Mouse (Mus musculus) CD4-positive naive resting alpha-beta T cell, adult 57 days (primary cell): ENCODE measurements around the gene Olfr353. TPM values are rescaled to one million over a fixed set of nuclear protein-coding genes. Genes with fewer than 3 reads are reported as not detected.

Experiments
- total RNA-seq: library from RNA; stranded (reverse); gene quantifications from one replicate; pipeline ENCODE4 v1.2.4, GENCODE M21; 2023

The Olfr353 gene
- not detected for total RNA-seq

GRCm38 (mm10) chr2:36892836-36893235, at the start of gene Olfr353:
Gene Olfr353 (minus strand): TSS chr2:36892936.

GRCm38 (mm10) chr2:36936821-36937220, 44.1 kb upstream of the Olfr353 start, which contains the start of gene Olfr356:
Gene Olfr356 (plus strand): TSS chr2:36937121.

GRCm38 (mm10) chr2:36928797-36929196, 36.1 kb upstream of the Olfr353 start, which contains the start of gene Olfr355:
Gene Olfr355 (minus strand): TSS chr2:36928897.

GRCm38 (mm10) chr2:36905380-36905779, 12.6 kb upstream of the Olfr353 start, which contains the start of gene Olfr354:
Gene Olfr354 (plus strand): TSS chr2:36905680.

GRCm38 (mm10) chr2:36868160-36868559, 24.6 kb downstream of the Olfr353 start, which contains the start of gene Olfr352:
Gene Olfr352 (plus strand): TSS chr2:36868460.

GRCm38 (mm10) chr2:36862560-36862959, 30.2 kb downstream of the Olfr353 start, which contains the start of gene Olfr351:
Gene Olfr351 (minus strand): TSS chr2:36862660.

GRCm38 (mm10) chr2:36846010-36846409, 46.7 kb downstream of the Olfr353 start, which contains the start of gene Olfr350:
Gene Olfr350 (plus strand): TSS chr2:36846310.

Other genes starting within 250 kb of the Olfr353 start
- gene Olfr346, start 207.1 kb downstream of the Olfr353 start, total RNA-seq = not detected
- not detected for gene Olfr347, start 161.0 kb downstream of the Olfr353 start, total RNA-seq
- gene Olfr348, start 108.7 kb downstream of the Olfr353 start, total RNA-seq = not detected
- gene Olfr50, start 102.4 kb downstream of the Olfr353 start, total RNA-seq = not detected
- gene Olfr3, start 75.9 kb downstream of the Olfr353 start, total RNA-seq = not detected
- not detected for gene Olfr350, start 46.6 kb downstream of the Olfr353 start, total RNA-seq
- not detected for gene Olfr351, start 30.3 kb downstream of the Olfr353 start, total RNA-seq
- gene Olfr352, start 24.5 kb downstream of the Olfr353 start, total RNA-seq = not detected
- gene Olfr354, start 12.7 kb upstream of the Olfr353 start, total RNA-seq = not detected
- not detected for gene Olfr355, start 36.0 kb upstream of the Olfr353 start, total RNA-seq
- gene Olfr356, start 44.2 kb upstream of the Olfr353 start, total RNA-seq = not detected
- not detected for gene Olfr357, start 100.9 kb upstream of the Olfr353 start, total RNA-seq
- gene Olfr358, start 116.4 kb upstream of the Olfr353 start, total RNA-seq = not detected
- not detected for gene Olfr360, start 172.8 kb upstream of the Olfr353 start, total RNA-seq
- not detected for gene Olfr361, start 196.4 kb upstream of the Olfr353 start, total RNA-seq
- not detected for gene Olfr362, start 225.0 kb upstream of the Olfr353 start, total RNA-seq
- gene Olfr364-ps1, start 246.4 kb upstream of the Olfr353 start, total RNA-seq = not detected